Mouse (Mus musculus) brown adipose tissue, adult 24 weeks (tissue): Measurements from ENCODE around the gene Rpn2. TPM values are rescaled to one million over a fixed set of nuclear protein-coding genes. Genes with fewer than 3 reads are reported as not detected.

Source experiments
- H3K27ac ChIP-seq: fragments of 200-500 bp; replicated peaks from 2 replicates; pipeline ENCODE4 v1.5.1; 2012; ENCODE audit warnings: low read depth, mild to moderate bottlenecking, low read length
- H3K4me1 ChIP-seq: fragments of 200-500 bp; 2 replicates; pipeline ENCODE4 v1.6.1; 2012; ENCODE audit warnings: low read length, mixed read lengths; ENCODE audit not compliant: control insufficient read depth, insufficient read depth, insufficient read length
- H3K4me3 ChIP-seq: fragments of 200-500 bp; 2 replicates; pipeline ENCODE4 v1.5.1; 2012; ENCODE audit warnings: low read depth, mild to moderate bottlenecking, low read length, moderate library complexity; ENCODE audit not compliant: insufficient read depth
- polyA plus RNA-seq: library from polyadenylated mRNA; stranded (reverse); fragments of >200 nt; gene quantifications from 2 replicates; pipeline ENCODE4 v1.2.4, GENCODE M21; 2012; ENCODE audit not compliant: missing spikeins, insufficient read depth, insufficient read length

Gene Rpn2
- polyA plus RNA-seq, 1 experiment = 62.2 TPM

GRCm38 (mm10) chr2:157354106-157354505, 75.3 kb downstream of the Rpn2 start:
- Histone ChIP-seq H3K4me3 (no peak overlapping the region), H3K4me1 (no peaks in the 10 kb centered on the region), H3K27ac (no peak overlapping the region)

DNA sequence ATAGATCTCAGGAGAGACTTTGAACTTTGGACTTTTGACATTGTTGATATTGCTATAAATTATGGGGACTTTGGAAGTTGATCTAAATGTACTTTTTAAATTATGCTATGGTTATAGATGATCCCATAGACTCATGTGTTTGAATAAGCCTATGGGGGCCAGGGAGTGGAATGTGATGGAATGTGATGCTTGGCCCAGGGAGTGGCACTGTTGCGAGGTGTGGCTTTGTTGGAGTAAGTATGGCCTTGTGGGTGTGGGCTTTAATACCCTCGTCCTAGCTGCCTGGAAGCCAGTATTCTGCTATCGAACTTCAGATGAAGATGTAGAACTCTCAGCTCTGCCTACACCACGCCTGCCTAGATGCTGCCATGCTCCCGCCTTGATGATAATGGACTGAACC, 81.2 kb downstream of the Rpn2 start:
- Histone ChIP-seq H3K4me3 (no peak overlapping the region), H3K4me1 (no peaks in the 10 kb centered on the region), H3K27ac (no peak overlapping the region)

DNA sequence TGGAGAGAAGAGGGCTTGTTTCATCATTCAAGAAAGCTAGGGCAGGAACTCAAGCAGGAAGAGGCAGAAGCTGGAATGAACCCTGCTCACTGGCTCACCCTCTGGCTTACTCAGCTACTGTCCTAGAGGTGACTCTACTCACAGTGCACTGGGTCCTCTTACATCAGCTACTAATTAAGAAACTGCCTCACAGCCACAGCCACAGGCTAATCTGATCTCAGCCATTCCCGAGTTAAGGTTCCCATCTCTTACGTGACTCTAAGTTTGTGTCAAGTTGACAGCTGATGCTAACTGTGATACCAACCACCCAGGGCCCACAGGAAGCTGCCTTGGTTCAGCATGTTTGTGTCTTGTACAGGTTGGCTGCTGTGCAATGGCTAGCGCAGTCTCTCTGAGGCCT, 84.2 kb downstream of the Rpn2 start:
- Histone ChIP-seq H3K4me3 (no peak overlapping the region), H3K4me1 (peaks cover 3% of the 10 kb centered on the region), H3K27ac (no peak overlapping the region)

GRCm38 (mm10) chr2:157366762-157367161, 87.9 kb downstream of the Rpn2 start:
- peaks cover 3% of the 10 kb centered on the region for H3K4me1 ChIP-seq
- peak overlapping the region; percentile 98; the same call in 1 of the 2 replicates for H3K4me3 ChIP-seq
- H3K27ac ChIP-seq = no peak overlapping the region

- Histone ChIP-seq H3K4me1 (peaks cover 3% of the 10 kb centered on the region), H3K4me3 (peak within 1 kb of the TSS; percentile 98), H3K27ac (peak within 1 kb of the TSS; percentile 94)
These were observed 88.5 kb downstream of the Rpn2 start, which contains the start of gene Manbal for GRCm38 (mm10) chr2:157367184-157367893. Manbal (plus strand) TSS chr2:157367594.

GRCm38 (mm10) chr2:157367991-157368390, 89.2 kb downstream of the Rpn2 start:
- Histone ChIP-seq H3K27ac (peak overlapping the region; percentile 64), H3K4me1 (peaks cover 3% of the 10 kb centered on the region), H3K4me3 (peak overlapping the region; percentile 98)

DNA sequence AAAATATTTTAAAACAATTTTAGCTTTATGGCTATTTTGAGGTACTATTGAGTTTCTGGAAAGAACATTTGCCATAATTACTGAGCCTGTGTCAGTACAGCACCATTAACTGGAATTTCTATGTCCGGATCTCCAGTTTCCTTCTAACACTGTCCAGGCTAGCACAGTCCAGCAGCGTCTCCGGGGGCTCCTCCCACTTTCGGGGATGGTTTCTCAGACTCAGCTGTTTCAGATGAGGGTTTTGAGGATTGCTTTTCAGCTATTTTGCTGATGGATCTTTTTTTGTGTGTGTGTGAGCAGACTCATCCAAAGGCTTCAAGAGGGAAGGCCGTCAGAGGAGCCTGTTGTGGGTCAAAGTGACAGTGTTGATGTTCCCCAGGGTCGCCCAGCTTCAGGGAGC, 92.9 kb downstream of the Rpn2 start:
- H3K4me1 ChIP-seq = peaks cover 14% of the 10 kb centered on the region
- no peak overlapping the region for H3K27ac ChIP-seq
- no peak overlapping the region for H3K4me3 ChIP-seq

DNA sequence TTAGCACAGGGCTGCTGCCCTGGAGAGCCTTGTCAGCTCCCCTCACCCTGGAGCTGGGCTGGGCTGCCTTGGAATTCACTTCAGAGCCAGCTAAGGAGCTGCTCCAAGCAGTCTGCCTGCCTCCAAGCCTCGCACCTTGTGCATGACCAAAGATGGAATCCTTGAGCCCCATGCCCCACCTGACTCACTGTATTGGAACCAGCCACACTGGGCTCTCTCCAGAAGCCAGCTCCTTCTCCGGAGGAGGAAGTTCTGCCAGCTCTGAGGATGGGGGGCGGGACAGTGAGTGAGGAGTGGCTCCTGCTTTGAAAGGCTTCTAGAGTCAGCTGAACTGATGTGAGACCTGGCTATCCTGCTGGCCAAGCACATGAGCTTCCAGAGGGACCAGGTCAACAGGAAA, 94.9 kb downstream of the Rpn2 start:
- H3K27ac ChIP-seq = no peak overlapping the region
- peaks cover 12% of the 10 kb centered on the region for H3K4me1 ChIP-seq
- H3K4me3 ChIP-seq = no peak overlapping the region

GRCm38 (mm10) chr2:157375051-157375450, 96.2 kb downstream of the Rpn2 start:
- peaks cover 12% of the 10 kb centered on the region for H3K4me1 ChIP-seq
- H3K4me3 ChIP-seq = no peak overlapping the region
- H3K27ac ChIP-seq = no peak overlapping the region

Other genes starting within 250 kb of the Rpn2 start
- gene Soga1, start 199.8 kb upstream of the Rpn2 start, polyA plus RNA-seq = 6.0 and 6.9 TPM in 2 replicates
- not detected in 2 replicates for gene Tldc2, start 192.0 kb upstream of the Rpn2 start, polyA plus RNA-seq
- 14.9 and 17.9 TPM in 2 replicates for gene Samhd1, start 143.8 kb upstream of the Rpn2 start, polyA plus RNA-seq
- 1.5 and 2.2 TPM in 2 replicates for gene Rbl1, start 74.5 kb upstream of the Rpn2 start, polyA plus RNA-seq
- gene Mroh8, start 532 bp downstream of the Rpn2 start, polyA plus RNA-seq = not detected in 2 replicates
- not detected in 2 replicates for gene Ghrh, start 68.5 kb downstream of the Rpn2 start, polyA plus RNA-seq
- 26.0 and 26.5 TPM in 2 replicates for gene Manbal, start 88.6 kb downstream of the Rpn2 start, polyA plus RNA-seq
- 1.4 and 1.6 TPM in 2 replicates for gene Src, start 139.4 kb downstream of the Rpn2 start, polyA plus RNA-seq